Comparison of ENCODE assay signal across 31 mouse cellular contexts in the genomic region with DNA sequence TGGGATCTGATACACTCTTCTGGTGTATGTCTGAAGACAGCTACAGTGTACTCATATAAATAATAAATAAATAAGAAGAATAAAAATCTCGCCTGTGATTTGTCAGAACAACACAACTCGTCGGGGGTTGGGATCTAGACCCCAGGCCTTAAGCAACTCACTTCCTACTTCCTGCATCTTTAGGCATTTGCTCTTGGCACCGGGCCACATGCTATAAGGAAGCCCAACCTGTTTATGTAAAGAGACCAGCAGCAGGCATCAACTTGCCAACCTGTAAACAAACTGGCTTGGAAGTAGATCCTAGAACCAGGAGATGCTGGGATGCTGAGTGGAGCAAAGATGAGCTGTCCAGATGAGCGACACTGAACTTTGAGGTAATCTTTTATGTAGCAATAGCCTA. TPM values are rescaled to one million over a fixed set of nuclear protein-coding genes. Genes with fewer than 3 reads are reported as not detected.
DNase-seq lines count a peak whose midpoint lies in the region; ATAC-seq and TF ChIP-seq lines count a peak whose summit lies in the region.
"Had no signal": no experiment of that assay in that cellular context is flagged by ENCODE, and none has a peak within 500 bp of the region (broad histone marks: within the 10 kb centered on the region; RNA-seq: fewer than 3 reads in every experiment).

No protein-coding gene starts in this region.

- no peak for ATAC-seq in embryonic facial prominence, embryonic 14.5 days (ENCODE audit: low read depth)
- ATAC-seq: forebrain, embryonic 15.5 days; intestine, postnatal 0 days; liver, embryonic 12.5 days; liver, postnatal 0 days; midbrain, embryonic 15.5 days had no signal

- no peak overlapping the region for H3K27ac ChIP-seq in embryonic facial prominence, embryonic 14.5 days (replicated peaks; ENCODE audit: low read depth, low read length)
- no peak overlapping the region for H3K27ac ChIP-seq in embryonic facial prominence, embryonic 10.5 days (replicated peaks)
- H3K27ac ChIP-seq in bone marrow, adult 2 months (ENCODE audit: control insufficient read depth, insufficient read depth, low read depth, low read length, poor library complexity): peak overlapping the region; percentile 59; the same call in 1 of the 2 replicates
- H3K27ac ChIP-seq: embryonic facial prominence, embryonic 12.5 days; forebrain, embryonic 10.5 days; forebrain, embryonic 15.5 days; heart, adult 2 months; heart, embryonic 13.5 days; hindbrain, embryonic 14.5 days; limb, embryonic 13.5 days; liver, embryonic 12.5 days; midbrain, embryonic 10.5 days; midbrain, embryonic 15.5 days; stomach, postnatal 0 days had no signal

- H3K27me3 ChIP-seq in embryonic facial prominence, embryonic 14.5 days (replicated peaks; ENCODE audit: control insufficient read depth, insufficient read depth, low read length): no peaks in the 10 kb centered on the region
- no peaks in the 10 kb centered on the region for H3K27me3 ChIP-seq in embryonic facial prominence, embryonic 10.5 days (replicated peaks; ENCODE audit: low read depth, poor library complexity, severe bottlenecking)
- H3K27me3 ChIP-seq: embryonic facial prominence, embryonic 12.5 days; forebrain, embryonic 15.5 days; heart, embryonic 13.5 days; limb, embryonic 13.5 days; liver, embryonic 12.5 days; midbrain, embryonic 15.5 days had no signal

- intact Hi-C loops in left cerebral cortex, postnatal 25 days (cut with DNase I): no loop called here

- WGBS in embryonic facial prominence, embryonic 14.5 days: 58% methylated on average over 5 of the region's 5 CpGs
- 83% methylated on average over 5 of the region's 5 CpGs for WGBS in embryonic facial prominence, embryonic 10.5 days
- 31% methylated on average over 5 of the region's 5 CpGs for whole genome bisulfite sequencing in bone marrow, adult 2 months

- no peak for TF ChIP-seq CTCF in bone marrow, adult 2 months (IDR thresholded peaks at IDR 0.05; ENCODE audit: control insufficient read depth, insufficient read depth, low read length)

- TF ChIP-seq POLR2A in bone marrow, adult 2 months (IDR thresholded peaks at IDR 0.05; ENCODE audit: borderline replicate concordance, control insufficient read depth, low read depth, low read length): no peak

- no peak overlapping the region for H3K9ac ChIP-seq in embryonic facial prominence, embryonic 14.5 days (ENCODE audit: low read depth, low read length)
- H3K9ac ChIP-seq: embryonic facial prominence, embryonic 12.5 days; forebrain, embryonic 15.5 days; heart, embryonic 13.5 days; hindbrain, embryonic 14.5 days; limb, embryonic 13.5 days; liver, embryonic 12.5 days; liver, postnatal 0 days; midbrain, embryonic 15.5 days had no signal

- no peak overlapping the region for H3K4me2 ChIP-seq in embryonic facial prominence, embryonic 14.5 days (ENCODE audit: low read depth, low read length)
- H3K4me2 ChIP-seq: embryonic facial prominence, embryonic 12.5 days; forebrain, embryonic 15.5 days; heart, embryonic 13.5 days; hindbrain, embryonic 14.5 days; limb, embryonic 13.5 days; liver, embryonic 12.5 days; midbrain, embryonic 15.5 days had no signal

- no peaks in the 10 kb centered on the region for H3K9me3 ChIP-seq in embryonic facial prominence, embryonic 14.5 days (ENCODE audit: control insufficient read depth, low read length)
- no peaks in the 10 kb centered on the region for H3K9me3 ChIP-seq in embryonic facial prominence, embryonic 10.5 days
- H3K9me3 ChIP-seq: embryonic facial prominence, embryonic 12.5 days; forebrain, embryonic 10.5 days; forebrain, embryonic 15.5 days; G1E; heart, embryonic 13.5 days; limb, embryonic 13.5 days; liver, embryonic 12.5 days; midbrain, embryonic 10.5 days; midbrain, embryonic 15.5 days had no signal

- H3K36me3 ChIP-seq in embryonic facial prominence, embryonic 14.5 days (ENCODE audit: control insufficient read depth, insufficient read depth, low read length): 0 out of 2 replicates have a peak, but pooled peaks cover under 1% of the 10 kb centered on the region
- H3K36me3 ChIP-seq in embryonic facial prominence, embryonic 10.5 days (replicated peaks): peaks cover 5% of the 10 kb centered on the region
- H3K36me3 ChIP-seq: forebrain, embryonic 15.5 days; heart, embryonic 13.5 days; limb, embryonic 13.5 days; liver, embryonic 12.5 days; midbrain, embryonic 15.5 days had no signal

- H3K4me1 ChIP-seq in embryonic facial prominence, embryonic 14.5 days (ENCODE audit: control insufficient read depth, insufficient read depth, low read length): no peaks in the 10 kb centered on the region
- H3K4me1 ChIP-seq in embryonic facial prominence, embryonic 10.5 days: peaks cover 8% of the 10 kb centered on the region
- peaks cover 8% of the 10 kb centered on the region for H3K4me1 ChIP-seq in bone marrow, adult 2 months (ENCODE audit: control insufficient read depth, insufficient read depth, low read length)
- H3K4me1 ChIP-seq: embryonic facial prominence, embryonic 12.5 days; forebrain, embryonic 15.5 days; heart, embryonic 13.5 days; midbrain, embryonic 15.5 days had no signal

- H3K4me3 ChIP-seq in embryonic facial prominence, embryonic 14.5 days (ENCODE audit: low read depth, low read length): no peak overlapping the region
- H3K4me3 ChIP-seq in embryonic facial prominence, embryonic 10.5 days: no peak overlapping the region
- no peak overlapping the region for H3K4me3 ChIP-seq in bone marrow, adult 2 months (replicated peaks; ENCODE audit: control insufficient read depth, low read depth, low read length)
- H3K4me3 ChIP-seq: embryonic facial prominence, embryonic 12.5 days; forebrain, embryonic 10.5 days; forebrain, embryonic 15.5 days; heart, adult 2 months; heart, embryonic 13.5 days; limb, embryonic 13.5 days; liver, embryonic 12.5 days; midbrain, embryonic 10.5 days; midbrain, embryonic 15.5 days had no signal

- DNase-seq in embryonic facial prominence, embryonic 14.5 days (ENCODE audit: low spot score): peak; percentile 42
- DNase-seq in embryonic facial prominence, embryonic 10.5 days (ENCODE audit: low spot score): no peak
- DNase-seq in lung, postnatal 4 days: peak; percentile 41 to 48
- no peak for DNase-seq in lung, adult 18-20 months
- no peak for DNase-seq in left cerebral cortex, postnatal 25 days (ENCODE audit: low spot score in 2 of 2)
- DNase-seq in adrenal gland, adult 8-10 months: no peak
- DNase-seq: adrenal gland, postnatal 36 days; cerebellum, adult 11 months; cerebellum, adult 9-10 months; cerebellum, postnatal 36 days; heart, adult 2 months; heart, postnatal 10 days; kidney, postnatal 14 days; layer of hippocampus, adult 9-11 months; liver, postnatal 0 days; right cerebral cortex, adult 18-20 months; thymus, adult 18-20 months; thymus, postnatal 25 days had no signal

RNA-seq across cellular contexts. Expression of a gene that starts 26.8 kb away (rescaled TPM):
- 14.1 and 15.5 TPM in 2 replicates for polyA plus RNA-seq in embryonic facial prominence, embryonic 14.5 days (2014; fragmentation: Nextera tagmentation; extraction: Ambion mirVana)
- polyA plus RNA-seq in embryonic facial prominence, embryonic 10.5 days (2016; fragmentation: Nextera tagmentation; extraction: Ambion mirVana): 13.9 and 14.0 TPM in 2 replicates
- polyA plus RNA-seq in bone marrow, adult 2 months (2011; ENCODE audit: insufficient read depth, insufficient read length, low replicate concordance, missing spikeins): 8.3 and 18.9 TPM in 2 replicates
- total RNA-seq in left cerebral cortex, postnatal 25 days (2021): 10 to 100 TPM; 10.6 to 11.7 TPM
- 100 to 1,000 TPM in 1 of 4 experiments, 10 to 100 TPM in 3; 49.3 to 101 (median 71.5) TPM for total RNA-seq in adrenal gland, adult 8-10 months (2022)

Comparison
In these comparisons a context has a peak if more than half of its experiments do, and no peak if none do; other contexts are left out.
1. DNase-seq: peak in embryonic facial prominence, embryonic 14.5 days (single experiment) and lung, postnatal 4 days (2 of 2); none in embryonic facial prominence, embryonic 10.5 days (single experiment), lung, adult 18-20 months (0 of 2), left cerebral cortex, postnatal 25 days (0 of 2) and adrenal gland, adult 8-10 months (single experiment).